Mouse (Mus musculus): ENCODE measurements around the gene Polr3f.
A peak's percentile ranks its signal among the peaks of the same experiment; 100 is the strongest.

Gene Polr3f

DNA sequence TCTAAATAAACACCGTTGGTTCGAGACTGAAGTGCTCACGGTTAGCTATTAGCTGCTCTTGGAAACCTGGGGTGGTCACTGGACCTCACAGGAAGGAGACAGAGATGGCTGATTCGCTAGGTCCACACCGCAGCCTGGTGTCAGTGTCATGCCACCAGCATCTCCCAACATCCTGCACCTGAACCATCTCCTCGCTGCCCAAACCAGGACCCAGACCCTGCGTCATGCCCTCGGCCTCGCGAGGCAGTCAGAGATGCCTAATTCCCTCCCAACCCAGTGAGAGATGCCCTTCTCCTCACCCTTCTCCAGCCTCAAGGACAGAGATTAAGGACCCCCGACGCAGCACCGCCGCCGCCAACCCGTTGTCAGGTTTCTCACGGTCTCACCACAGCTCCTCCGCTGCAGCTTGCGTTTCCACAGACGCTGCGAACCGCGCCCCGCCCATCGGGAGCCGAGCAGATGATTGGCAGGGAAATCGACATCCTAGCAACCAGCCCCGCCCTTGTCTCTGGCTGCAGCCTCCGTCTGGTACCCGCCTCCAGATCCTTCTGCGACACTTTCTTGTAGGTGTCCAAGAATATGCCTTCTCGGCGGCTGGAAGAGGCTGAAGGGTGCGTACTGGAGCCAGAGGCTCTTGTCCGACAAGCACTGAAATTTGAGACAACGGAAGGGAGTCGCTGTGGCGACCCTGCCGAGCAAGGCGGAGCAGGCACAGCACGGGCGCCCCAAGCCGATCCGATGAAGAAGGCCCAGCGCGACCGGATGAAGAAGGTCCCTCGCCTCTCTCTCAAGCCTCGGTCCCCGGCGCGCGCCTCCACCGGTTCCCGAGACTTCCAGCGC lies at the start of gene Polr3f, which contains the start of gene Dzank1:
Gene Polr3f, plus strand, starts transcription at position 738 of the 840 bp plus-strand sequence.
Gene Dzank1, minus strand, starts transcription at position 434 of the 840 bp plus-strand sequence.
- DNase-seq (ENCODE audit: low read depth in 2 of 2, low spot score in 2 of 2) = peak; percentile 95 to 98

DNA sequence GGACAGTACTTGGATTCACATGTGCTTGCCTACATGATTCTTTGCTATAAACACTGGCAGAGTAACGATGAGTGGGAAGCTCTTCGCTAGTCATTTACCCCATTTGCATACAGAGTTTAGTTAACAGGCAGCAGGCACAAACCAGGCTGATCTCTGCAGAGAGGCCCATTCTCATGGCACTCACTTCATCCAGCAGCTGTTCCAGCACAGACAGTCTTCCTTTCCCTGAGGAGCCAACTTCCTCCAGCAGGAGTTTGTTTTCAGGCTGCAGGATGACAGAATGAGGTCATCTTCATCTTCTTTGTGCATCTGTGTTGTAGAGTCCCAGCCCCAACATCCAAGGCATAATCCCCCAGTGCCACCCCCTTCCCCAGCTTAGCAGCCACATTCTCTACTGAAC lies 48.1 kb upstream of the Polr3f start:
- no peak for DNase-seq (ENCODE audit: low read depth in 2 of 2, low spot score in 2 of 2)

DNA sequence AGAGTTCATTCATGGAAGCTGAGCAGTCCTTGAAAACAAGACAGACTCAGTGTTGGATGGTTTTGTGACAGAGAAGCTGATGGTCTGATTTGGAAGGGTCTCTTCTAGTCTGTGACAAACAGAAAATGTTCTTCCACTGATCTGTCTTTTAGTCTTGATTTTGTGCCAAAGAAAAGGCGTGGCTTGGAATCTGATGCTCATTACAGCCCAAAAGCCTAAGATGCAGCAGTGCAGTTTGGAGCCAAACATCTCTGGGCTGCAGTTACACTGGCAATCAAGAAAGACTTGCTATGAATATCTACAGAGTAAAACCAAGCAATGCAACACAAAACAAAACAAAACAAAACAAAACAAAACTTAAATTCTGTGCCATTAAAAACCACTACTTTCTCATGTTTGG lies 43.4 kb upstream of the Polr3f start:
- no peak for DNase-seq (ENCODE audit: low read depth in 2 of 2, low spot score in 2 of 2)

DNA sequence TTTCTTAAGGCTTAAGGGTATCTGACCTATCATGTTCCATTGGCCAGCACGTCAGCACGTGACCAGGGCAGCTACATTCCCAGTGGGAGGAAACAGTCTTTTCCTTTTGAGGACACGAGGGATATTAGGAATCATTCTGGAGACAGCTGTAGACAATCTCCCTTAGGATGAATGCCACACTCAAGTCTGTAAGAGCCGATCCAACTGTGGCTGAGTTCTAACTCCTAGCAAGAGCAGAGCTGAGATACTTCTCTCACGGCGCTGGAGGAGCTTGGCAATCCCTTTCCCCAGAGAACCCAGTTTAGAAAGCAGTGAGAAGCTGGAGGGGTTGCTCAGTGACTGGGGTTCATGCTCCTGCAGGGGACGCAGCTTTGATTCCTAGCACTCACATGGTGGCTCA lies 42.1 kb upstream of the Polr3f start:
- DNase-seq (ENCODE audit: low read depth in 2 of 2, low spot score in 2 of 2) = no peak

DNA sequence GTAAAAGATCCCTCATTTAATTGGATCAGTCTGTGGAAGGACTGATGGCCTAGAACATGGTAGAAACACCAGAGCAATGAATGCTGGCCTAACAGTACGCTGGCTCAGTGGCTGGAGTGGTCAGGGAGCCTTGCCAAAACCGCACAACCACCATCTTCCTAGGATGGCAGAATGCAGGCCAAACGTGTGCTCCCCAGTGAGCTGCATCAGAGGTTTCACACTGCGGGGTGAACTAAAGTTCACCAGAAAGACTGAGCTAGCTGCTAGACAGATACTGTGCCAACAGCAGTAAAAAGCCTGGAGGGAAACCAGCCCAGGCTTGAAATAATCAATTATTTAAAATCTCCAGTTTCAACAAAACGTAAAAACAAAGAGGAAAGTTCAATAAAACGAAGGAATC lies 40.0 kb upstream of the Polr3f start:
- no peak for DNase-seq (ENCODE audit: low read depth in 2 of 2, low spot score in 2 of 2)

DNA sequence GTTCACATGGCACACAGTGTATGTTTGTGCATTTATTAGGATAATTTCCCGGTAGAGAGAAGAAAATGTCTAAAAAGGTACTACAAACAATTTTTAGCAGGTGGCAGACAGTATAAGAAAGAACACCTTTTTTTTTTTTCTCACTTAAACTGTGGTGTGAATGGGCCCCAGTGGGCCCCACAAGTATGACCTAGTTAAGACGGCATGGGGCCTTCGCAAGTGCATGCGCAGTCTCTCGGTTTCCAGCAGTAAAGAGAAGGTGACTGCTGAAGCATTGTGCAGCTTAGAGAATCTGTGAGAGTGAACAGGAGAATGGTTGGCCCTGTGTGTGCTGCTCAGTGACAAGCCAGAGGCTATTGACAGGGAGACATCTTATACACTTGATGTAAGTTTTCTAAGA lies 38.2 kb upstream of the Polr3f start:
- DNase-seq (ENCODE audit: low read depth in 2 of 2, low spot score in 2 of 2) = no peak

DNA sequence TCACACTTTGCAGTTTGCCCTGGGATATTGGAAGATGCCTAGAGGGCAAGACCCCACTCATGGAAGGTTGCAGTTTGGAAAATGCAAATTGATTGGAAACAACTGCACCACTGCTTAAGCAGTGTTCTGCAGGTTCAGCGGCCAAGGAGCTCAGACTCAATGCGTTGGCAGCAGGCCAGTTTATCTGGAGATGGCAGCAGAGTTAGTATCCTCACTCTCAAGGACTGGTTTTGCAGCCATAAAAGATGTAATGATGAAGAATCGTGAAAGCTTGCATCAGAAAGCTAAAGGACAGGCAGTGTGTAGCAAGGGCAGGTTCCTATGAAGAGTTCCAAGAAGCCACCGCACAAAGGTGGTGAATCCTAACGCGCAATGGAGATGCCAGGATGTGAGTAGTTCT lies 25.4 kb upstream of the Polr3f start:
- DNase-seq (ENCODE audit: low read depth in 2 of 2, low spot score in 2 of 2) = no peak

DNA sequence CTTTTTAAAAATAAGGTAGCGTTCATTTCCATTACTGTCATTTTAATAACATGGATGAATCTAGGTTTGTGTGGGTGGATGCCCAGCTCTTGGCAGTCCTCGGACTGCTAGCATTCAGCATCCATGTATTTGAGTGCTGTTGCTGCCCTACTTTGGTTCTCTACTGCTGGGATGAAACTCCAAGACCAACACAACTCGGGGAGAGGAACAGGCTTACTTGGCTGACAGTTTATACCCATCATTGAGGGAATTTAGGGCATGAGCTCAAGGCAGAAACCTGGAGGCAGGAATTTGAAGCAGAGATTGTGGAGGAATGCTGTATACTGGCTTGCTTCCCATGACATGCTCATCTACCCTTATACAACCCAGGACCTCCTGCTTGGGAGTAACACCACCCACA lies 12.9 kb upstream of the Polr3f start:
- no peak for DNase-seq (ENCODE audit: low read depth in 2 of 2, low spot score in 2 of 2)

DNA sequence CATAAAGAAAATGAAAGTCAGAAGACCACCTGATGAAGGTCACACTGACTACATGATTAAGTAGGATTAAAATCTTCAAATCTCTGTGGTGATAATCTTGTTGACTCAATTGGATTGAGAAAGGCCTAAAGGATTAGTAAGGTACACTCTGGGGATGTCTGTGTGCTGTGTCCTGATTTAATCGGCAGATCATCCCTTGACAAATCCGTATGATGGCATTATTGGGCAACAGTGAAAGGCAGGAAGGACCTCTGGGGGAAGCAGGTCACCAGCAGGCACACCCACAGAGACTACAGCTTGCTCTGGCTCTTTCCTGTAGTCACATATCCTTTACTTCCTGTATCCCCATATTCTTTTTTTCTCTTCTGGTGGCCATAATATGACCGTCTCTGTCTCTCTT lies 7.7 kb upstream of the Polr3f start:
- no peak for DNase-seq (ENCODE audit: low read depth in 2 of 2, low spot score in 2 of 2)

DNA sequence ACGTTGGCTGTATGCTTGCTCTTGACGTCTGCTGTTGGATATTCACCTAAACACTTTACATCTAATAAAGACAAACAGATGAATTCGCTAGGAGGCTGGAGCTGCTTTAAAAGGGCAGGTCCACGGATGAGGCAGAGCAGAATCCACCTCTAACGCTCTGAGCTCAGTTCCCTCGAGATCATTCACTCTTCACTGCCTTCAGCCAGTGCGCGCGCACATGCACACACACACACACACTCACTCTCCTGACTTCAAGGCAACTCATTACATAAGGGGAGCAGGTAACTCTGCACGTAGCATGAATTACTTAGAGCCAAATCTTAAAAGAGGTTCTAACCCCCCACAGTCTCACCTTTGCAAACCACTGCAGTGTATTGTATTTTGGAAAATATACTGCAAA lies 1.7 kb upstream of the Polr3f start:
- DNase-seq (ENCODE audit: low read depth in 2 of 2, low spot score in 2 of 2) = no peak

DNA sequence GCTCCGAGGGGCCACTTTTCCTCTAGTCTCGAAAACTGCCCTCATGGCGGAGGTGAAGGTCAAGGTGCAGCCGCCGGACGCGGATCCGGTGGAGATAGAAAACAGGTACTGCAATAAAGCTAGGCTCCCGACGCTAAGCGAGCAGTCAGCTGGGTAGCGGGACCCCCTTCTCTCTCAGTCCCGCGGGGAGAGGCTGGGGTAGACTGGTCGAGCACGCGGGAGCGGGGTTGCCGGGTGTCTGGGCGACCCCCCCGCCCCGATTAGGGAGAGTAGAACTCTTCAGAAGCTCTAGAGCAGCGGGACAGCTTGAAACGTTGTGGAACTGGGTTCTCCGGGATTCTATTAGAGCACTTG lies 280 bp downstream of the Polr3f start:
- no peak for DNase-seq (ENCODE audit: low read depth in 2 of 2, low spot score in 2 of 2)

DNA sequence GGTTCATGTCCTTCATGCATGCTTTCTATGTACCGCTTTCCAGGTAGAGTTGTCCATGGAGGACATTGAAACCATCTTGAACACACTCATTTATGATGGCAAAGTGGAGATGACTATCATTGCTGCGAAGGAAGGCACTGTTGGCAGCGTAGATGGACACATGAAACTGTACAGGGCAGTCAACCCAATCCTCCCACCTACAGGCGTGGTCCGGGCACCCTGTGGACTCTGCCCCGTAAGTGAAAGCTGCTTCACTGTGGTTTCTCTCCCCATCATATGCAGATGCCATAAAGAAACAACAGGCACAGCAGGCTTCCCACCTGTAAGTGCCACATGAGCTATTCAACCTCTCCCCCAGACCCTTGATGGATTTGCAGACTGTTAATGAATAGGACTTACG lies 9.6 kb downstream of the Polr3f start:
- no peak for DNase-seq (ENCODE audit: low read depth in 2 of 2, low spot score in 2 of 2)

DNA sequence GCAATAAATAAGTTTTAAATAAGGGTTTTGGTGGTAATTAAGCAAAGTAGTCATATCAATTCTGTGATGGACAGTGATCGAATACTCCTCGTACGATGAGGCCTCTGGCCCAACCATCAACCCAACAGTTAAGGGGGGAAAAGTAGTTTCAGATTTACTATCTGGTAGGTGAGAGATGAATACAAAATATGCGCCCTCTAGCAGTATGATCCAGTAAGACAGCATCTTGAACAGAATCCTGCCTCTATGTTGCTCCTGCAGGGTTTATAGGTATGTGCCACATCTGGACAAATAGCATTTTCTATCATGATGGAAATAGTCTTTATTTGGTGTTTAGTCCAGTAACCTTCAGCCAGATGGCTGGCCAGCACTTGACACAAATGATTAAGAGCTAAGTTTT lies 13.7 kb downstream of the Polr3f start:
- DNase-seq (ENCODE audit: low read depth in 2 of 2, low spot score in 2 of 2) = no peak

DNA sequence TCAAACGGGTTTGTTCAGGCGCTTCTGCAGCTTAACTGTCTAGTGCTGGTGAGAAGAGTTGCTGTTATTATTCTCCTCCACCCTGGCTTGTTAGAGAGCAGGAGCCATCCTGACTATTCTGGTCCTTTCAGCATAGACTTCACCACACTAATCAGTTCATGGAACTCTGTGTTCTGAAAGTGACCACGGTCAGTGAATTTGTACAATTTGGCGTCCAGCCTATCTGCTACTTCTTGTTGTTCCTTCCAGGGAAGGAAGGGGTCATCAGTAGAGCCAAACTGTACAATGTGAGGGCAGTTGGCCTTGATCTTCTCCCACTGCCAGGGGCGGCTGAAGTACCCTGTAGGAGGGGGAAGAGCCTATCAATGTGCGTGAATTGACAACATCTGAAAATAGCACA lies 16.2 kb downstream of the Polr3f start:
- no peak for DNase-seq (ENCODE audit: low read depth in 2 of 2, low spot score in 2 of 2)

DNA sequence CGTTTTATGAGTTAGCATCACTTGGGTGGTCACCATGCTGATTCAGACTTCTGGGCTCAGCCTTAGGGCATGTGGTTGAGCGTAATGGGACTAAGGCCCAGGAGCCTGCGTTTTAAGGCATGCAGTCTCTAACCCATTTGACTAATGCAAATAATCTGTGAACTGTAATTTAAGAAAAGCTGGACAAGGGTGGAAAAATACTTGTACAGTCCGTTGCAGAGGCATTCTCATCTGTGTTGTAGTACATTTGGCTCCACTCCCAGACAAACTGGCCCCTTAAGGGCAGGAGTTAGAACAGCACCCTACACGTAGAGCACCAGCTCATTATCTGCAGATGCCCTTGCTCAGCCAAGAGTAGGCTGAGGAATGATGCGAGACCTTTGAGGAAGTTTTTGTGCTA lies 17.1 kb downstream of the Polr3f start:
- no peak for DNase-seq (ENCODE audit: low read depth in 2 of 2, low spot score in 2 of 2)

DNA sequence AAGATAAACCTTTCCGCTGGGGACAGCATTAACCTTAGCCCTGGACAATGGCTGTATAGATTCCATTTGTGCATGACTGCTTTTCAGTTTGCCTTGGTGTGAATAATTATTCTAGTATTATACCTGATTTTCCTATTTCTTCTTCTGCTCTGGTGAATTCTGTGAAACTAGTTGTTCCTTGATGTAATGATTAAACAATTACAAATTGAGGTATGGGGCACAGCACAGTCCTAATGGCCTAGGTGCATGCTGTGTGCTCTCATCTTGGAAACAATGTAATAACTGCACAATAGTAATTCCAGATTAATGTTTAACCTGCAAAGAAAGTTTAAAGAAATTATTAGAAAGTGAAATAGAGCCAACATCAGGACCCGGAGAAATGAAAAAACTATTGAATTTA lies 17.5 kb downstream of the Polr3f start:
- DNase-seq (ENCODE audit: low read depth in 2 of 2, low spot score in 2 of 2) = no peak

DNA sequence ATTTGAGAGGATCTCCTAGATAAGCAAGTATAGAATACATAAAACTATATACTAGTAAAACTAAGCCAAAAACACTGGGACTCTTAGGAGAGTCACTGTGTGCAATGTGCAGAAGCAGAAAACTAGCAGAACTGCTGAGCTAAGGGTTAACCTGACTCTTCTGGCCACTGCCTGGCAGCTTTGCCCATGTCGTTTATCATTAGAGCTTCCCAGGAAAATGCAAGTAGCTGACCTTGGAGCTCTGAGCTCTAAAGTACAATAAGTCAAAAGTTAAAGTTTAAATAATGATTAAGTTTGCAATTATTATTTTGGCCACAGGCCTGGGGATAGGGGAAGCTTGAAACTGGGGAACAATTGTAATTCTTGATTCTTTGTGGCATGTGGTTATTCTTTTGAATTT lies 18.0 kb downstream of the Polr3f start:
- no peak for DNase-seq (ENCODE audit: low read depth in 2 of 2, low spot score in 2 of 2)

DNA sequence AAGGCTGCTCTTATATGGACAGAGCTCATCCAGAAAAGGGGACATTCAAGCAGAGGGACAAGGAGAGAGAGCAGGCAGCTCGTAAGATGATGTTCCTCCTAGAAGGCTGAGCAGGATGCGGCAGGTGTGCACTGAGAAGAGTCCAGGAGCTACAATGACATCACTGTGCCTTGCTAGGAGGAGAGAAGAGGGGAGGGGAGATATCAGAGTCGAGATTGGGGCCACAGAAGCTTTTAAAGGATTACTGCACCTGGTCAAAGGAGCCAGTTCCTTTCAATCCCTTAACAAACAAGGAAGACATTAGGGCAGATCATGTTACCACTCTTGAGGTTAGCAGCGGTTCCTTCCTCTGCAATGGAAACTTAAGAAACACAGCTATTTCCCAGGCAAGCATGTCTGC lies 20.0 kb downstream of the Polr3f start:
- no peak for DNase-seq (ENCODE audit: low read depth in 2 of 2, low spot score in 2 of 2)

DNA sequence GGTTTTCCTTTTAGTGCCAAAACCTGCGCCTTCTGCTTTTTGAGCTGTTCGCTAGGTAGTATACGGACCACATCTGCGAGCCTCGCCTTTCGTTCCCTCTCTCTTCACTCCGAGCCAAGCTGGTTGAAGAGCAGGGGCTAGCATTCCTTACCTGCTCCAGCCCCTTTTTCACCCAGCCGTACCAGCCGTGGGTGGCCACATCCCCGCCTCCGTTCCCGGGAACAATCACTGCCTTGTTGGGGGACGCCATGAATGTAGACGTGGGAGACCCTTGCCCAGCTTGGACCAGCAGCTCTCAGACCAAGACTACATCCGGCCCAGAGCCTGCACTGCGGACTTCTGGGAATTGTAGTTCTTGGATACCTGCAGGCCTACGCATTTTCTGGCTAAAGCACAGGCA lies 23.0 kb downstream of the Polr3f start, which contains the start of gene Rbbp9:
Gene Rbbp9, minus strand, starts transcription at position 341 of the 400 bp plus-strand sequence.
- DNase-seq (ENCODE audit: low read depth in 2 of 2, low spot score in 2 of 2) = peak in 1 of 2 experiments; percentile 46

DNA sequence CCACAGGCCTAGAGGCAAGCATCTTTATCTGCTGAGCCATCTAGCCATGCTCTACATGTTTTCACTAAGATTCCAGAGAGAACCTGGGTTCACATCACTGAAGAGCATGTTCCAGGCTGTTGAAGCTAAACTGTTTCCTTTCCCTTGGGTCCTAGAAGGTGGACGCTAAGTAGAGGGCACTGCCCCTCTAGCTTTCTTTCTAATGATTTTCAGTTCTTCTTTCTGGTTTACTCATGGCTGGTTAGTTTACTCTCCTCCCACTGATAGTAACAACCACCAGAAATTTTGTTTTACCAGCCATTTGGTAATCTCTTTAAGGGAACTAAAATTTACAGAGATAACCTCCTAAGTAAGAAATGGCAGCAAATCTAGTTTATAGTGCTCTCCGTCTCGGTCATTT lies 26.4 kb downstream of the Polr3f start:
- no peak for DNase-seq (ENCODE audit: low read depth in 2 of 2, low spot score in 2 of 2)

DNA sequence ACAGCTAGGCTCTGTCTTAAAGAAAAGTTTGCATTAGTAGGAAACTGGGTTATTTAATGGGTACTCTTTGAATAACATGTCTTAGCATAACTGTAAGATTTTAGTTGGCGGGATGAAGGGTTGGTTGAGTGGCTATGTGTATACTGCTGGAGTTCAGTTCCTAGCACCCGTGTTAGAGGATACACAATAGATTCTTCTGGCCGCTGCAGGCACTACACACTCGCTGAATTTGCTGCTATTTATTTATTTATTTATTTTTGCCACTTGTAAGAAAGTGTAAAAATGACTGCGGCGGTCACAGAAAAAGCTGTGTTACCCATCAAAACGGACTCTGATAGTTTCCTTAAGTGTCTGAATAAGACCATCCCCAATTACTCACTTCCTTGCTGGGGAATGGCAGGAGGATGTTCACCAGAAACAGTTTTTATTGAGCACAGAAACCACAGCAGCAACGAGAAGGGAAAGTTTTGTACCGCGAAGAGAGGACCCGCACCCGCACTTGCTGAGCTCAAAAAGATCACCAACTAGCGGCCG lies 27.8 kb downstream of the Polr3f start:
- DNase-seq (ENCODE audit: low read depth in 2 of 2, low spot score in 2 of 2) = peak in 1 of 2 experiments; percentile 2

DNA sequence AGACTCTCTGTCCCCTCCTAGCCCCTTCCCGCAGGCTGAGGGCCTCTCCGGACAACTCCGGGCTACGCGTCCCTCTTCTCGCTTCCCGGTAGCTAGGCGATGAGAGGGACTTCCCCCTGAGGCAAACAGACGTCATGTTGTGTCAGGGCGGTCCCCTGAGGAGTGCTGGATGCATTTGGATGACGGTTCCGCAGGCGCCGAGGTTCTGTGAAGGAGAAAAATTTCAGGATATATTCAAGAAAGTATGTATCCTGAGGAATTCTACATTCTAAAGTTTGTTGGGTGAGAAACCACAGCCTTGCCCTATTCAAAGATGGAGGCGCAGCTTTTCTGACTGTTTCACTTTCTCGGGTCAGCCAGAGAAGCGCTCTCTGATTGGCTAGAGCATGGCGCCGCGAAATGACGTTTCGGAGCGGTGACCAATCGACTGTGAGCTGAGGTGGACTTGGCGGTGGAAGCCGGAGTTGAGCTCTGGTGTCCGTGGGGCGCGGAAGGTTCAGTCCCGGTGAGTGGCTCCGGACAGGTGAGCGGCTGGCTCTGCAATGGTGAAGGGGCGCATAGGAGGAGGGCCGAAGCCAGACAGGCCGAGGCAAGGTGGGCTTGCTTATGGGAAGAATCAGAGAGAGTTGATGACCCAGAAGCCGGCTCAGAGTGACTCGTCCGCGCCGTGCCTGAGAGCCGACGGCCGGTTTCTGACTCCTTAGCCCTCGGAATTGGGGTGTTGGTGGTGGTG lies 28.5 kb downstream of the Polr3f start, which contains the start of gene Sec23b:
Gene Sec23b, plus strand, starts transcription at position 410 of the 733 bp plus-strand sequence.
- DNase-seq (ENCODE audit: low read depth in 2 of 2, low spot score in 2 of 2) = peak; percentile 91
